Comparison of ENCODE assay signal across 14 mouse cellular contexts in the genomic region with DNA sequence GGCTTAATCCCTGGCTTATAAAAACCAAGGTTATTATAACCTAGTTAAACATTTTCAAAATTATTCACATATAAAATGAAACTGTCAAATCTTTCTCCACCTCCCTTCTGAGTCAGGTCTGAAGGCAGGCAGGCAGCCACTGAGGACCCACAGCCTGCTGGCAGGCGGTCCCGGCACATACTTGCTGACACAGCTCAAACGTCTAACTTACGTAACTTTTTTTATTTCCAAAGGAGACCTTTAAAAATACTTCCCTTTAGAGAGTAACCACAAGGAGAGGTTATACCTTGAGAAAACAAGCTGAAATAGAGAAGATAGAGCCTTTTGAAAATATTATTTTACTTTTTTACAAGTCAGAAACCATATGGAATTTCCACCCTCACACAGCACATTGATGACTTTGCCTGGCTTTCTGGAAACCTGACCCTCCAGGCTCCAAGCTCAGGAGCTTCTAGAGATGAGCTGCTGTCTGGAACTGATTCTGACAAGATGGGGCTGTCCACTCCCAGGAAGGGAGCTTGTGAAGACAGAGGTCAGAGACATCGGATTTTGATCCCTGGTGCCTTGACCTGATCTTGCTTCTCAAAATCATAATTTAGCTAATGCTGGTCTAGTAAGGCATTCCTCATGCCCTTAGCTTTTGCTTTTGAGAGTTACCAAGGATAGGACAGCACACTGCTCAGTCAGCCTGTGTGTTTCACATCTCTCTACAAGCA. TPM values are rescaled to one million over a fixed set of nuclear protein-coding genes. Genes with fewer than 3 reads are reported as not detected.
DNase-seq lines count a peak whose midpoint lies in the region; ATAC-seq lines count a peak whose summit lies in the region.
"Had no signal": no experiment of that assay in that cellular context is flagged by ENCODE, and none has a peak within 500 bp of the region (broad histone marks: within the 10 kb centered on the region; RNA-seq: fewer than 3 reads in every experiment).

No protein-coding gene starts in this region.

- WGBS in forebrain, embryonic 14.5 days: 88% methylated on average over 5 of the region's 5 CpGs
- WGBS in heart, embryonic 10.5 days: 59% methylated on average over 5 of the region's 5 CpGs

- H3K4me2 ChIP-seq in forebrain, embryonic 14.5 days (ENCODE audit: low read length): no peak overlapping the region
- H3K4me2 ChIP-seq: hindbrain, embryonic 13.5 days; stomach, embryonic 15.5 days had no signal

- no peaks in the 10 kb centered on the region for H3K36me3 ChIP-seq in forebrain, embryonic 14.5 days (ENCODE audit: control insufficient read depth, insufficient read depth, low read length)
- no peaks in the 10 kb centered on the region for H3K36me3 ChIP-seq in heart, embryonic 10.5 days
- H3K36me3 ChIP-seq: hindbrain, embryonic 13.5 days; stomach, embryonic 15.5 days had no signal

- ATAC-seq in forebrain, embryonic 14.5 days: no peak

- H3K9me3 ChIP-seq in forebrain, embryonic 14.5 days (replicated peaks; ENCODE audit: control insufficient read depth, low read length): no peaks in the 10 kb centered on the region
- no peaks in the 10 kb centered on the region for H3K9me3 ChIP-seq in heart, embryonic 10.5 days
- H3K9me3 ChIP-seq: hindbrain, embryonic 13.5 days; megakaryocyte, embryonic 14.5 days; stomach, embryonic 15.5 days had no signal

- H3K9ac ChIP-seq in forebrain, embryonic 14.5 days (ENCODE audit: low read length): no peak overlapping the region
- H3K9ac ChIP-seq: hindbrain, embryonic 13.5 days; stomach, embryonic 15.5 days had no signal

- H3K4me3 ChIP-seq in forebrain, embryonic 14.5 days (ENCODE audit: low read depth, low read length): no peak overlapping the region
- H3K4me3 ChIP-seq in heart, embryonic 10.5 days: no peak overlapping the region
- H3K4me3 ChIP-seq: hindbrain, embryonic 13.5 days; left cerebral cortex, adult 2 months; megakaryocyte, embryonic 14.5 days; stomach, embryonic 15.5 days had no signal

- H3K27ac ChIP-seq in forebrain, embryonic 14.5 days (ENCODE audit: low read depth, low read length): no peak overlapping the region
- H3K27ac ChIP-seq in heart, embryonic 10.5 days: no peak overlapping the region
- H3K27ac ChIP-seq: hindbrain, embryonic 13.5 days; left cerebral cortex, adult 2 months; stomach, embryonic 15.5 days had no signal

- H3K27me3 ChIP-seq in forebrain, embryonic 14.5 days (replicated peaks; ENCODE audit: control insufficient read depth, insufficient read depth, low read length): no peaks in the 10 kb centered on the region
- no peaks in the 10 kb centered on the region for H3K27me3 ChIP-seq in heart, embryonic 10.5 days (ENCODE audit: insufficient read depth, poor library complexity, severe bottlenecking)
- H3K27me3 ChIP-seq: hindbrain, embryonic 13.5 days; megakaryocyte, embryonic 14.5 days; stomach, embryonic 15.5 days had no signal

- peak; percentile 27 for DNase-seq in embryo, embryonic 10 days (ENCODE audit: low spot score)
- no peak for DNase-seq in embryo, embryonic 9.5 days (ENCODE audit: extremely low spot score)
- peak; percentile 31 for DNase-seq in urinary bladder, postnatal 14 days (ENCODE audit: low spot score)
- DNase-seq in urinary bladder, postnatal 10 days (ENCODE audit: low spot score): no peak
- DNase-seq in kidney, postnatal 14 days: peak; percentile 49
- no peak for DNase-seq in forebrain, embryonic 14.5 days (ENCODE audit: low spot score)
- no peak for DNase-seq in spleen, postnatal 14 days (ENCODE audit: low spot score in 2 of 2)
- no peak for DNase-seq in heart, embryonic 10.5 days (ENCODE audit: low spot score)
- DNase-seq: cerebellum, postnatal 36 days; gastrocnemius, postnatal 10 days had no signal

- H3K4me1 ChIP-seq in forebrain, embryonic 14.5 days (ENCODE audit: control insufficient read depth, insufficient read depth, low read length): no peaks in the 10 kb centered on the region
- H3K4me1 ChIP-seq in heart, embryonic 10.5 days: peaks cover 9% of the 10 kb centered on the region
- H3K4me1 ChIP-seq: hindbrain, embryonic 13.5 days; stomach, embryonic 15.5 days had no signal

RNA-seq across cellular contexts. Expression of a gene that starts 59.9 kb away (rescaled TPM):
- 8.3 and 9.1 TPM in 2 replicates for polyA plus RNA-seq in forebrain, embryonic 14.5 days (2014; fragmentation: Nextera tagmentation; extraction: Ambion mirVana)
- polyA plus RNA-seq in heart, embryonic 10.5 days (2016; fragmentation: Nextera tagmentation; extraction: Ambion mirVana): 26.6 and 32.4 TPM in 2 replicates

Comparison
In these comparisons a context has a peak if more than half of its experiments do, and no peak if none do; other contexts are left out.
1. DNase-seq: peak in embryo, embryonic 10 days (single experiment), urinary bladder, postnatal 14 days (single experiment) and kidney, postnatal 14 days (single experiment); none in embryo, embryonic 9.5 days (single experiment), urinary bladder, postnatal 10 days (single experiment), forebrain, embryonic 14.5 days (single experiment), spleen, postnatal 14 days (0 of 2) and heart, embryonic 10.5 days (single experiment).